20 mouse cellular contexts compared by ENCODE assay signal in the genomic region with DNA sequence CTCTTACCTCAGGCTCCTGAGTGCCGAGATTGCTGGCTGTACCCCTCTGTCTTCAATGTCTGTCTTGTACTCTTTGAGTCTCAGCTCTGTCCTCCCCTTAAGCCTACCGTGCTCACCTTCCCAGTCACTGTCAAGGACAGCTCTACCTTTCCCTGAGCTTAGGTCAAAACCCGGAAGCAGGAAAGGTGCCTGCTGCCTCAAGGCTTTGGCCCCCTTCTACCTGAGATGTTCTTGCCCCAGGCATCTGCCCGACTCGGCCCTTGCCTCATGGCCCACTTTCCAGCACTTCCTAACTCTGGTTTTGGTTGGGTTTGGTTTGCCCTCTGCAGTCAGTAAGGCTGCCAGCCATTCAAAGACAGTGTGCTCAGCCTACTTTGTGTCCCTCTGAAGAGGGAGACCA. TPM values are rescaled to one million over a fixed set of nuclear protein-coding genes. Genes with fewer than 3 reads are reported as not detected.
DNase-seq lines count a peak whose midpoint lies in the region; ATAC-seq lines count a peak whose summit lies in the region.
"Had no signal": no experiment of that assay in that cellular context is flagged by ENCODE, and none has a peak within 500 bp of the region (broad histone marks: within the 10 kb centered on the region; RNA-seq: fewer than 3 reads in every experiment).

No protein-coding gene starts in this region.

- no peak overlapping the region for H3K9ac ChIP-seq in forebrain, embryonic 11.5 days (ENCODE audit: low read length)
- H3K9ac ChIP-seq in forebrain, embryonic 15.5 days (replicated peaks): no peak overlapping the region
- no peak overlapping the region for H3K9ac ChIP-seq in neural tube, embryonic 15.5 days (replicated peaks)
- H3K9ac ChIP-seq: embryonic facial prominence, embryonic 15.5 days; limb, embryonic 15.5 days; lung, embryonic 15.5 days; neural tube, embryonic 12.5 days had no signal

- H3K27ac ChIP-seq in forebrain, embryonic 11.5 days (ENCODE audit: low read depth, low read length): no peak overlapping the region
- no peak overlapping the region for H3K27ac ChIP-seq in forebrain, embryonic 15.5 days (replicated peaks)
- H3K27ac ChIP-seq in neural tube, embryonic 15.5 days (replicated peaks): no peak overlapping the region
- H3K27ac ChIP-seq: embryonic facial prominence, embryonic 15.5 days; heart, embryonic 15.5 days; hindbrain, embryonic 13.5 days; kidney, postnatal 0 days; limb, embryonic 15.5 days; lung, embryonic 15.5 days; macrophage; neural tube, embryonic 12.5 days had no signal

- peaks cover 10% of the 10 kb centered on the region; the same call in 1 of the 2 replicates for H3K36me3 ChIP-seq in forebrain, embryonic 11.5 days (ENCODE audit: control insufficient read depth, insufficient read depth, low read length)
- H3K36me3 ChIP-seq in forebrain, embryonic 15.5 days: peaks cover 28% of the 10 kb centered on the region
- H3K36me3 ChIP-seq in neural tube, embryonic 15.5 days: peaks cover 32% of the 10 kb centered on the region

- H3K4me2 ChIP-seq in forebrain, embryonic 11.5 days (ENCODE audit: low read depth, low read length, severe bottlenecking): no peak overlapping the region
- H3K4me2 ChIP-seq in forebrain, embryonic 15.5 days (replicated peaks): no peak overlapping the region
- no peak overlapping the region for H3K4me2 ChIP-seq in neural tube, embryonic 15.5 days
- H3K4me2 ChIP-seq: limb, embryonic 15.5 days; lung, embryonic 15.5 days had no signal

- H3K4me3 ChIP-seq in forebrain, embryonic 11.5 days (ENCODE audit: low read depth, low read length): no peak overlapping the region
- no peak overlapping the region for H3K4me3 ChIP-seq in forebrain, embryonic 15.5 days
- no peak overlapping the region for H3K4me3 ChIP-seq in neural tube, embryonic 15.5 days (replicated peaks)
- H3K4me3 ChIP-seq: hindbrain, embryonic 13.5 days; limb, embryonic 15.5 days; lung, embryonic 15.5 days; neural tube, embryonic 12.5 days had no signal

- H3K9me3 ChIP-seq in forebrain, embryonic 11.5 days (ENCODE audit: control insufficient read depth, low read length): no peaks in the 10 kb centered on the region
- no peaks in the 10 kb centered on the region for H3K9me3 ChIP-seq in forebrain, embryonic 15.5 days
- no peaks in the 10 kb centered on the region for H3K9me3 ChIP-seq in neural tube, embryonic 15.5 days (replicated peaks)
- H3K9me3 ChIP-seq: embryonic facial prominence, embryonic 15.5 days; heart, embryonic 15.5 days; hindbrain, embryonic 13.5 days; limb, embryonic 15.5 days; lung, embryonic 15.5 days; midbrain, embryonic 10.5 days; neural tube, embryonic 12.5 days had no signal

- 82% methylated on average over 5 of the region's 5 CpGs for WGBS in forebrain, embryonic 11.5 days
- 77% methylated on average over 5 of the region's 5 CpGs for WGBS in forebrain, embryonic 15.5 days
- WGBS in neural tube, embryonic 15.5 days: 81% methylated on average over 5 of the region's 5 CpGs

- 0 out of 2 replicates have a peak, but pooled peaks cover 4% of the 10 kb centered on the region for H3K4me1 ChIP-seq in forebrain, embryonic 11.5 days (replicated peaks; ENCODE audit: control insufficient read depth, insufficient read depth, low read length)
- H3K4me1 ChIP-seq in forebrain, embryonic 15.5 days: peaks cover 13% of the 10 kb centered on the region
- peaks cover 29% of the 10 kb centered on the region for H3K4me1 ChIP-seq in neural tube, embryonic 15.5 days

- DNase-seq in forebrain, embryonic 11.5 days (ENCODE audit: low spot score): peak; percentile 53
- peak; percentile 7 for DNase-seq in kidney, adult 9 months
- no peak for DNase-seq in kidney, postnatal 14 days
- peak; percentile 13 for DNase-seq in neural tube, embryonic 10.5 days (ENCODE audit: extremely low spot score, low spot score)
- no peak for DNase-seq in lung, postnatal 4 days
- DNase-seq: embryo, embryonic 11 days; thymus, postnatal 14 days had no signal

- no peaks in the 10 kb centered on the region for H3K27me3 ChIP-seq in forebrain, embryonic 11.5 days (ENCODE audit: control insufficient read depth, insufficient read depth, low read length)
- H3K27me3 ChIP-seq in forebrain, embryonic 15.5 days: no peaks in the 10 kb centered on the region
- H3K27me3 ChIP-seq in neural tube, embryonic 15.5 days (replicated peaks): no peaks in the 10 kb centered on the region
- H3K27me3 ChIP-seq: embryonic facial prominence, embryonic 15.5 days; heart, embryonic 15.5 days; hindbrain, embryonic 13.5 days; limb, embryonic 15.5 days; lung, embryonic 15.5 days; neural tube, embryonic 12.5 days had no signal

- ATAC-seq in forebrain, embryonic 11.5 days (replicated peaks; ENCODE audit: low FRiP score): no peak
- ATAC-seq in forebrain, embryonic 15.5 days (replicated peaks): no peak
- ATAC-seq in neural tube, embryonic 15.5 days (ENCODE audit: low FRiP score): no peak
- ATAC-seq: inflammation-experienced regulatory T-cells, adult 6 months had no signal

RNA-seq across cellular contexts. Expression of gene Ndufb7, which starts 2.3 kb away (rescaled TPM):
- polyA plus RNA-seq in forebrain, embryonic 11.5 days (2014; fragmentation: Nextera tagmentation; extraction: Ambion mirVana): 333 and 339 TPM in 2 replicates
- polyA plus RNA-seq in forebrain, embryonic 15.5 days (2015; fragmentation: Nextera tagmentation; extraction: Ambion mirVana): 327 and 356 TPM in 2 replicates
- polyA plus RNA-seq in neural tube, embryonic 15.5 days (2015; fragmentation: Nextera tagmentation; extraction: Ambion mirVana): 344 and 362 TPM in 2 replicates

RNA-seq across cellular contexts. Expression of gene Olfr370, which starts 33.2 kb away (rescaled TPM):
- not detected in 2 replicates for polyA plus RNA-seq in forebrain, embryonic 11.5 days (2014; fragmentation: Nextera tagmentation; extraction: Ambion mirVana)
- polyA plus RNA-seq in forebrain, embryonic 15.5 days (2015; fragmentation: Nextera tagmentation; extraction: Ambion mirVana): 0.06 and 0.08 TPM in 2 replicates
- not detected in 2 replicates for polyA plus RNA-seq in neural tube, embryonic 15.5 days (2015; fragmentation: Nextera tagmentation; extraction: Ambion mirVana)
- polyA plus RNA-seq: heart, embryonic 15.5 days; inflammation-experienced regulatory T-cells, adult 6 months; kidney, postnatal 0 days; limb, embryonic 15.5 days; lung, embryonic 15.5 days; macrophage; midbrain, embryonic 10.5 days; neural tube, embryonic 12.5 days; testis, adult 2 months had no signal

RNA-seq across cellular contexts. Expression of gene Tecr, which starts 39.0 kb away (rescaled TPM):
- polyA plus RNA-seq in forebrain, embryonic 11.5 days (2014; fragmentation: Nextera tagmentation; extraction: Ambion mirVana): 550 and 611 TPM in 2 replicates
- 683 and 712 TPM in 2 replicates for polyA plus RNA-seq in forebrain, embryonic 15.5 days (2015; fragmentation: Nextera tagmentation; extraction: Ambion mirVana)
- 1,464 and 1,650 TPM in 2 replicates for polyA plus RNA-seq in neural tube, embryonic 15.5 days (2015; fragmentation: Nextera tagmentation; extraction: Ambion mirVana)

RNA-seq across cellular contexts. Expression of gene Dnajb1, which starts 39.2 kb away (rescaled TPM):
- 73.8 and 78.5 TPM in 2 replicates for polyA plus RNA-seq in forebrain, embryonic 11.5 days (2014; fragmentation: Nextera tagmentation; extraction: Ambion mirVana)
- polyA plus RNA-seq in forebrain, embryonic 15.5 days (2015; fragmentation: Nextera tagmentation; extraction: Ambion mirVana): 59.8 and 63.0 TPM in 2 replicates
- 57.9 and 63.1 TPM in 2 replicates for polyA plus RNA-seq in neural tube, embryonic 15.5 days (2015; fragmentation: Nextera tagmentation; extraction: Ambion mirVana)

Comparison
In these comparisons a context has a peak if more than half of its experiments do, and no peak if none do; other contexts are left out.
1. DNase-seq: peak in forebrain, embryonic 11.5 days (single experiment), kidney, adult 9 months (single experiment) and neural tube, embryonic 10.5 days (single experiment); none in kidney, postnatal 14 days (single experiment) and lung, postnatal 4 days (0 of 2).